Mouse (Mus musculus): ENCODE measurements around the gene Zfyve19. TPM values are rescaled to one million over a fixed set of nuclear protein-coding genes. Genes with fewer than 3 reads are reported as not detected.

Gene Zfyve19
- 23.2 TPM for polyA plus RNA-seq (2012; fragmentation: generic; extraction: Trizol)

- Histone ChIP-seq H3K79me2 (ENCODE audit: control insufficient read depth, insufficient read depth) (peaks cover 20% of the 10 kb centered on the region), H3K36me3 (ENCODE audit: control insufficient read depth, insufficient read depth) (peaks cover 8% of the 10 kb centered on the region), H3K4me3 (peak within 1 kb of the TSS; percentile 93), H3K27me3 (ENCODE audit: control insufficient read depth, insufficient read depth, insufficient read length) (no peaks in the 10 kb centered on the region), H3ac (ENCODE audit: control insufficient read depth, insufficient read length) (peak within 1 kb of the TSS; percentile 47), H3K4me2 (ENCODE audit: low read depth) (peak within 1 kb of the TSS; percentile 94)
- TF ChIP-seq TCF3 (IDR thresholded peaks at IDR 0.05; ENCODE audit: insufficient read length, low read depth) (no peak), REST (IDR thresholded peaks at IDR 0.05; ENCODE audit: insufficient read depth, insufficient read length) (no peak), CEBPB (IDR thresholded peaks at IDR 0.05; ENCODE audit: insufficient read depth, poor library complexity, severe bottlenecking) (no peak), MYOD1 (IDR thresholded peaks at IDR 0.05; ENCODE audit: control insufficient read depth in 1 of 3, insufficient read length in 2 of 3, low read depth in 2 of 3) (no peak), SRF (IDR thresholded peaks at IDR 0.05; ENCODE audit: control insufficient read depth, insufficient read length, low read depth) (peak; percentile 26), POLR2AphosphoS2 (IDR thresholded peaks at IDR 0.05; ENCODE audit: insufficient read length, low read depth) (peak; percentile 90), POLR2A (IDR thresholded peaks at IDR 0.05; ENCODE audit: insufficient read length, low read depth) (peak; percentile 85), USF1 (IDR thresholded peaks at IDR 0.05; ENCODE audit: low read depth) (no peak), MYOG (IDR thresholded peaks at IDR 0.05; ENCODE audit: control insufficient read depth in 1 of 3, insufficient read depth in 1 of 3, insufficient read length in 2 of 3, low read depth in 2 of 3) (no peak), E2F4 (IDR thresholded peaks at IDR 0.05; ENCODE audit: insufficient read depth) (no peak), MAX (IDR thresholded peaks at IDR 0.05; ENCODE audit: low read depth) (no peak), TCF12 (IDR thresholded peaks at IDR 0.05; ENCODE audit: insufficient read depth, poor library complexity, severe bottlenecking) (no peak)
Observed at GRCm38 (mm10) chr2:119208344-119209175, at the start of gene Zfyve19, which contains the start of gene Dnajc17. Zfyve19 (plus strand) TSS chr2:119208617. Dnajc17 (minus strand) TSS chr2:119208795.

- Histone ChIP-seq H3K27me3 (ENCODE audit: control insufficient read depth, insufficient read depth, insufficient read length) (no peaks in the 10 kb centered on the region), H3ac (ENCODE audit: control insufficient read depth, insufficient read length) (no peak overlapping the region), H3K4me2 (ENCODE audit: low read depth) (no peak overlapping the region), H3K36me3 (ENCODE audit: control insufficient read depth, insufficient read depth) (no peaks in the 10 kb centered on the region), H3K4me3 (no peak overlapping the region), H3K79me2 (ENCODE audit: control insufficient read depth, insufficient read depth) (peaks cover under 1% of the 10 kb centered on the region)
- no peak for TF ChIP-seq MYOG (IDR thresholded peaks at IDR 0.05; ENCODE audit: control insufficient read depth in 1 of 3, insufficient read depth in 1 of 3, insufficient read length in 2 of 3, low read depth in 2 of 3)
- TF ChIP-seq SRF (IDR thresholded peaks at IDR 0.05; ENCODE audit: control insufficient read depth, insufficient read length, low read depth), result no peak
- TF ChIP-seq CEBPB (IDR thresholded peaks at IDR 0.05; ENCODE audit: insufficient read depth, poor library complexity, severe bottlenecking), result no peak
- no peak for TF ChIP-seq TCF3 (IDR thresholded peaks at IDR 0.05; ENCODE audit: insufficient read length, low read depth)
- no peak for TF ChIP-seq POLR2A (IDR thresholded peaks at IDR 0.05; ENCODE audit: insufficient read length, low read depth)
- TF ChIP-seq MAX (IDR thresholded peaks at IDR 0.05; ENCODE audit: low read depth), result no peak
- TF ChIP-seq USF1 (IDR thresholded peaks at IDR 0.05; ENCODE audit: low read depth), result no peak
- no peak for TF ChIP-seq REST (IDR thresholded peaks at IDR 0.05; ENCODE audit: insufficient read depth, insufficient read length)
- no peak for TF ChIP-seq TCF12 (IDR thresholded peaks at IDR 0.05; ENCODE audit: insufficient read depth, poor library complexity, severe bottlenecking)
- TF ChIP-seq E2F4 (IDR thresholded peaks at IDR 0.05; ENCODE audit: insufficient read depth), result no peak
Observed at GRCm38 (mm10) chr2:119161247-119161646, 47.2 kb upstream of the Zfyve19 start.

- no peak for TF ChIP-seq USF1 (IDR thresholded peaks at IDR 0.05; ENCODE audit: low read depth)
- TF ChIP-seq E2F4 (IDR thresholded peaks at IDR 0.05; ENCODE audit: insufficient read depth), result no peak
- TF ChIP-seq SRF (IDR thresholded peaks at IDR 0.05; ENCODE audit: control insufficient read depth, insufficient read length, low read depth), result no peak
- no peak for TF ChIP-seq MAX (IDR thresholded peaks at IDR 0.05; ENCODE audit: low read depth)
- no peak for TF ChIP-seq MYOD1 (IDR thresholded peaks at IDR 0.05; ENCODE audit: control insufficient read depth in 1 of 3, insufficient read length in 2 of 3, low read depth in 2 of 3)
- no peak for TF ChIP-seq TCF12 (IDR thresholded peaks at IDR 0.05; ENCODE audit: insufficient read depth, poor library complexity, severe bottlenecking)
- TF ChIP-seq POLR2A (IDR thresholded peaks at IDR 0.05; ENCODE audit: insufficient read length, low read depth), result no peak
- TF ChIP-seq TCF3 (IDR thresholded peaks at IDR 0.05; ENCODE audit: insufficient read length, low read depth), result no peak
- TF ChIP-seq CEBPB (IDR thresholded peaks at IDR 0.05; ENCODE audit: insufficient read depth, poor library complexity, severe bottlenecking), result no peak
- no peak for TF ChIP-seq POLR2AphosphoS2 (IDR thresholded peaks at IDR 0.05; ENCODE audit: insufficient read length, low read depth)
- TF ChIP-seq REST (IDR thresholded peaks at IDR 0.05; ENCODE audit: insufficient read depth, insufficient read length), result no peak
- no peak for TF ChIP-seq MYOG (IDR thresholded peaks at IDR 0.05; ENCODE audit: control insufficient read depth in 1 of 3, insufficient read depth in 1 of 3, insufficient read length in 2 of 3, low read depth in 2 of 3)
- Histone ChIP-seq H3K4me2 (ENCODE audit: low read depth) (no peak overlapping the region), H3K4me3 (no peak overlapping the region), H3K79me2 (ENCODE audit: control insufficient read depth, insufficient read depth) (no peaks in the 10 kb centered on the region), H3K27me3 (ENCODE audit: control insufficient read depth, insufficient read depth, insufficient read length) (no peaks in the 10 kb centered on the region), H3ac (ENCODE audit: control insufficient read depth, insufficient read length) (no peak overlapping the region), H3K36me3 (ENCODE audit: control insufficient read depth, insufficient read depth) (no peaks in the 10 kb centered on the region)
Observed at GRCm38 (mm10) chr2:119163135-119163534, 45.3 kb upstream of the Zfyve19 start.

- Histone ChIP-seq H3K79me2 (ENCODE audit: control insufficient read depth, insufficient read depth) (no peaks in the 10 kb centered on the region), H3K36me3 (ENCODE audit: control insufficient read depth, insufficient read depth) (no peaks in the 10 kb centered on the region), H3K4me2 (ENCODE audit: low read depth) (no peak overlapping the region), H3ac (ENCODE audit: control insufficient read depth, insufficient read length) (no peak overlapping the region), H3K4me3 (no peak overlapping the region), H3K27me3 (ENCODE audit: control insufficient read depth, insufficient read depth, insufficient read length) (no peaks in the 10 kb centered on the region)
- TF ChIP-seq MAX (IDR thresholded peaks at IDR 0.05; ENCODE audit: low read depth) (no peak), POLR2A (IDR thresholded peaks at IDR 0.05; ENCODE audit: insufficient read length, low read depth) (no peak), E2F4 (IDR thresholded peaks at IDR 0.05; ENCODE audit: insufficient read depth) (no peak), CEBPB (IDR thresholded peaks at IDR 0.05; ENCODE audit: insufficient read depth, poor library complexity, severe bottlenecking) (no peak), SRF (IDR thresholded peaks at IDR 0.05; ENCODE audit: control insufficient read depth, insufficient read length, low read depth) (no peak), USF1 (IDR thresholded peaks at IDR 0.05; ENCODE audit: low read depth) (no peak), TCF12 (IDR thresholded peaks at IDR 0.05; ENCODE audit: insufficient read depth, poor library complexity, severe bottlenecking) (no peak)
Observed at GRCm38 (mm10) chr2:119163999-119164398, 44.4 kb upstream of the Zfyve19 start.

All from myocyte (in vitro differentiated cells).